Mouse (Mus musculus): ENCODE data around the gene Morf4l1.

- TF ChIP-seq CTCF (IDR thresholded peaks at IDR 0.05; ENCODE audit: borderline replicate concordance, insufficient read depth, low read depth, low read length), result no peak
- TF ChIP-seq POLR2A (IDR thresholded peaks at IDR 0.05; ENCODE audit: borderline replicate concordance, insufficient read depth, low read length), result no peak
Observed at GRCm38 (mm10) chr9:90067341-90067740, 47.2 kb downstream of the Morf4l1 start.

Measured in cerebellum, adult 2 months (tissue).